Mouse (Mus musculus) kidney, adult 2 months (tissue): ENCODE data around the gene Vamp2.

Experiments
- CTCF ChIP-seq: fragments of 200-500 bp; conservative IDR thresholded peaks from 2 replicates; pipeline ENCODE4 v1.5.1; 2011; ENCODE audit warnings: low read depth, mild to moderate bottlenecking, control low read depth, low read length, moderate library complexity, mixed read lengths; ENCODE audit not compliant: insufficient read depth, insufficient read length
- POLR2A ChIP-seq: fragments of 200-500 bp; IDR thresholded peaks from one replicate; pipeline ENCODE4 v1.6.1; 2011; ENCODE audit warnings: low read depth, low read length, control low read depth

- TF ChIP-seq POLR2A (peak; percentile 12), CTCF (no peak)
These were observed 8.2 kb downstream of the Vamp2 start for GRCm38 (mm10) chr11:69096360-69096986.
